Mouse (Mus musculus): Measurements from ENCODE around the gene Ndufb7.

Ndufb7 gene

DNA sequence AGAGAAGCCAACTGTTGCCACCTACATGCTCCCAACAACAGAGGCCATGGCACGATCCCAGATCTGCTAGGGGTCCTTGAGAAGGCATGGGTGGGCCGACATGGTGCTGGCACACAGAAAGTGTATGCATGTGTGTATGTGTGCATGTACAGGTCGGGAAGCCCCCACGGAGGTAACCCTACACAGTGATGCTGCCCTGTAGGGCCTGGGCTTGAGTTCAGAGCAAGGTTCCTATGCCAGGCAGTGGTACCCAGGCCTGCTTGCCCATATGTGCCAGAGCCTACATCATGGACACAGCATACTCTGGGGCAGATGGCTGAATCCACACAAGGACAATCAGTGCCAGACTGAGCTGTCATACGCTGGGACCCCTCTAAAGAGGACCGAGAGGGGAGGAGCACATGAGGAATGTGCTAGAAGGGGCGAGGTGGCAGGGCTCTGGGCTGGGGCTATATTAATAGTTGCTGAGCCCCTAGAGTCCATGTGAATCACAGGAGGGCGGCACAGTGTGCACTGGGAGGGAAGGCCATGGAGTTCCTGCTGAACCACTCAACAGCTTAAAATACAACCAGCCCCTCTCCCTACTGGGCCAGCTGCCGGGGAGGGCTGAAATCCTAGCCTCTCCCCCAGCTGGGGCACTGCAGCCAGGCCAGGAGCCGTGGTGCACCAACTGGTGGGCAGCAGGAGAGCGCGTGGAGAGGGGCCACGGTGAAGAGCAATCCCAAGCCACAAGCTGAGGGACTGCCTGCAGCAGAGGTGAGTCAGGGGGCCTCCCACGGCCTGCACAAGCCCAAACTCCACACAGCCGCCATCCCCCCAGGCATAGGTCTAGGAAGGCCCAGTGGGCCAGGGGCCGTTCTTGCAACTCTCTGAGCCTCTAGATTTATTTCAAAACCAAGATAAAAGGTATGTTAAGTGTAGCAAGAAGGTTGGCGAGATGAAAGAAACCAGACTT, 9.4 kb downstream of the Ndufb7 start:
- intact Hi-C loops (cut with DNase I), result no loop called here

DNA sequence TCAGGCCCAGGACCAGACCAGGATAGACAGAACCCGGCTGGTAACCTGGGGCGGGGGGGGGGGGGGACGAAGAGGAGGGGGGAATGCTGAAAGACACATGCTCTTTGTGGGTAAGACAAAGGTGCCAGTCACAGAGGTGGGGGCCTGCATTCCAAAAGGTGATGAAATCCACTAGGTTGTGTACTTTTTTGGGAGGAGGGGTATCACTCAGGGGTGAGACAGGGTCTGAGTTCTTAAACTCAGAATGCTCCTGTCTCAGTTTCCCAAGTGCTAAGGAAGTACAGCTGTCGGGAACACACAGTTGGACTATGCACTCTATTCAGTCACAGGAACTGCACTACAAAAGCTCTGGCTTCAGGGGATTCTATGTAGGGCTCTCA, 10.0 kb downstream of the Ndufb7 start:
- intact Hi-C loops (cut with DNase I), result no loop called here

DNA sequence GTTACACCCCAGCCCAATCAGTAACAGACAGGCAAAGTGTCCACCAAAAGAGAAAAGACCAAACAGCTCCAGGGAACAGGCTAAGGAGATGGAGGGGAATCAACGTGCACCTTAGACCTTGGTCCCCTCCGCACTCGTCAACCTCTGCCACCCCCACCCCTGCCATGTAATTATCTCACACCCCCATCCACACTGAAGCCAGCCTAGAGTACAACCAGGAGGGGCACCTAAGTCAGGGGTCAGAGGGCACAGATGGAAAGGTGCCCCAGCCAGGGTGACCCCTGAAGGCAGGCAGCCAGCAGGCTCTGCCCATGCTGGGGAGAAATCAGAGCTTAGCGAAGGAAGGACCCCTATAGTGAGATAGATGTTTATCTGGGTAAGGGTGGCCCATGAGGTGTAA, 10.4 kb downstream of the Ndufb7 start:
- intact Hi-C loops (cut with DNase I), result no loop called here

DNA sequence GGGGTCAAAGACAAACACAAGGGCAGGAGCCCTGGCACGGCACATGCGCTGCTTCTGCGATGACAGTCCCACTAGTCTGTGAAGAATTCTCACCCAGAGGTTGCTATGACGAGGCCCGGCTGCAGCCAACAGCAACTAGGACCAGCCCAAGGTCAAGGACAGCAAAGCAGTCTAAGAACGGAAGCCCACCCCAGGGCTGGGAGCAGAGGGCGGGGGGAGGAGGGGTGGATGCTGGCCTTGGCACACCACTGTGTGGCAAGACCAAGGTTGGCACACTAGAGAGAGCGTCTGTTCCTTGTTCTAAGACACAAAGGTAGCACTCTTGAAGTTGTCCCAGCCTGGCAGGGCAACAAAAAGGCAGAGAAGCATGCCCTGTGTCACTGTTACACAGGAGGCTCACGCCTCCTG, 10.9 kb downstream of the Ndufb7 start:
- intact Hi-C loops (cut with DNase I), result no loop called here

DNA sequence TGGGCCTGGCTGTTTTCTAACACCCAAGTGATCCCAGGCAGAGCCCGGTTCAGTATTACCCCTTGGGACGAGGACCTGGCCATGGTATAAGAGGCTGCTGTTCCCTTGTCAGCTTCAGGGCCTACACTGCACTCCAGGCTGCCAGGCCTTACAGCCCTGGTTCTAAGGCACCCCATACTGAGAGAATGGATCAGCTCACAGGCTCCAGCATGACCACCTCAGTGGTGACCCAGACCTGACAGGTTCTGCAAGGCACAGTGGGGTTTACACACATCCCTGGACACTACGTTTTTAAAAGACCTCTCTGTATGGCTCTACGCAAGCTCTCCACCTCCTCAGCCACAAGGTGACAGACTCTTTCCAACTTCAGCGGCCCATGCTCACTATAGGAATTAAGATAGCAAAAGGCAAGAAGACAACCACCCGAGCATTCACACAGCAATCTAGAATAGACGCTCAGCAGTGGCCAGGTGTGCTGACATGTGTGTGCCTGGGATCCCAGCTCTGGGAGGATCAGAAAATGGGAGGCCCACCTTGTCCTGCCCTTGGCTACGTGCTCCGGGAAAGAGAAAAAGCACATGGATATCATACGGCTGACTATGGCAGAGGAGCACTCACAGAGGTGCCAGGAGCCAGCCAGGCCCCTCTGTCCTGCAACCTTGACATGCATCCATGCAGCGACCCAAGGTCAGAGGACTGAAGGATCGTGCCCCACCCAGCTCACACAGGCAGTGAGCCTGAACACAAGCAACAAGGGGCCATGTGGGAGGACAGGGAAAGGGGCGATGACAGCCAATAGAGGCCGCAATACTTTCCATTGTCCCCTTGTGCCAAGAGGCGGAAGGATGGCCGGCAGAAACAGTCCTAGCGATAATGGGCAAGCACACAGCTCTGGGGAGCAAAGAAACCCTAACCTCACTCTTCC, 11.9 kb downstream of the Ndufb7 start:
- intact Hi-C loops (cut with DNase I), result no loop called here

DNA sequence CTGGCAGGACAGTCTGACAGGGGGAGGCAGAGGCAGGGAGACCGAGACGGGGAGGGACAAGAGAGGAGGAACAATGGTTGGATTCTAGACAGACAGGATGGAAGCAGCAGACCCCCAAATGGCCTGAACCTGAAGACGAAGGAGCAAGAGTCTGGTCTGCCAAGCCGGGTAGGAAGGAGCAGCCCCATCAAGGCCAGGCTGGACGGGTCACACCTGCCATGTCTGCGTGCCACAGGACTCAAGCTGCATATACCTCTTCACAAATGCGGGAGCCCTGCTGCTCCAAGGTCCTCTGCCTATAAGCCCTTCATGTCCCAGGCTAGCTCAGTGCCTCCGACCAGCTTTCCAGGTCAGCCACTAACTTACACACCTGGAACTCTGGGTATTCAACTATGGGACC, 13.2 kb downstream of the Ndufb7 start:
- intact Hi-C loops (cut with DNase I), result no loop called here

DNA sequence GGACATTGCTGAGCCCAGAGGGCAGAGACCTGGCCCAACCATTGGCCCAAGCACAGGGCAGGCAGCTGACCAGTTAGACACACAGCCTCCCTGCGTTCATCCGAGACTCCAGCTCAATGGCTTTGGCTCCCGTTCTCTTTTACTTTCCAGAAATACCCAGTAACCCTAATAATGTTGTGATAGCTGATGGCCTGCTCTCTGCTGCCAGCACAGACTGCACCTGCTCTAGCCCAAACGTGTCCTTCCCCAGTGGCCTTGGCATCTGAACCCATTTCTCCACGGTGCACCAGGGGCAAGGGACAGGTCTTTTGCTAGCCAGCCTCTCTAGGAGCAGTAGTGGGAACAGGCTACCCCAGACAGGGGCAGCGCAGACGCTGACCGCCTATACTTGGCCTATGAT, 14.4 kb downstream of the Ndufb7 start:
- intact Hi-C loops (cut with DNase I), result no loop called here

DNA sequence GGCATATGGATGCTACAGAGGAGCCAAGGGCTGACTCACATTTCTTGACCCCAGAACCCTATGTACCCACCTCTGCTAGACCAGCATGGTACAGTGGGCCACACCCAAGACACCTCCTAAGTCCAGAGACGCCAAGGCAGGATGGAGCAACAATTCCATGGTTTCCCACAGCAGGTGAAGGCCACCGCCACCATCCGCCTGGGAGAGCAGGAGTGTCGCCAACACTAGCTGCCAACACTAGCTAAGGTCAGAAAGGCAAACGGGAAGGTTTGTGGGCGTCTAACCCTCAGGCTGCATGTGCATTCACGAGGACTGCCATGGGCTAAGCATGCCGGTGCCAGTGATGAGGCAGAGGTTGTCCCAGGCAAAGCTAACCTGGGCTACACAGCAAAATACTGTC, 15.8 kb downstream of the Ndufb7 start:
- intact Hi-C loops (cut with DNase I), result no loop called here

DNA sequence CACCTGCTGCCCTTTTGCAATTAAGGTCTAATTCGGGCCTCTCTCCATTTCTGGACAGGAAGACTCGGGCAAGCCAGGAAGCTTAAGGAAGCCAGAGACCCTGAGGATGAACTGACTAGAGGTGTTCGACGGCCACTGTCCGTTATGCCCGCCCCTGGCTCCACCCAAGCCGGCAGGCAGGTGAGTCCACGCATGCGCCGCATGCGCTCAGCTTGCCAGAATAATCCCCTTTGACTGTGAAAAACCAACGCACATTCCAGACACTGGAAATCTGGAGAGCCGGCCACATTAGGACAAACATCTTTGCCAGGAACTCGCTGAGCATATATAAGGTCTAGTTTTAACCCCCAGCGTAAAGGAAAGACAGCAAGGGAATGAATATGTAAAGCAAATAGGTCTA, 16.8 kb downstream of the Ndufb7 start:
- intact Hi-C loops (cut with DNase I), result no loop called here

DNA sequence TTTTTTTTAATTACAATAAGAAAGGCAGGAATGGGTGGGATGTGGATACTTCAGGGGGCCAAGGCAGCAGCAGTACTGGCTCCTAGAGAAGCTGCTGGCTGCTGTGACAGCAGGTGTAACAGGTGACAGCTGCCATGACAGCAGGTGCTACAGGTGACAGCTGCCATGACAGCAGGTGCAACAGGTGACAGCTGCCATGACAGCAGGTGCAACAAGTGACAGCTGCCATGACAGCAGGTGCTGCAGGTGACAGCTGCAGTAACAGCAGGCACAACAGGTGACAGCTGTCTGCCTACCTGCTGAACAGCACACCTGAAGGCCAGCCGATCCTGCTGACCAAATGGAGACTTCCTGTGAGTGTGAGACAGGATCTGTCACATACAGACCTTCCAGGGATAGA, 18.3 kb downstream of the Ndufb7 start:
- intact Hi-C loops (cut with DNase I), result no loop called here

DNA sequence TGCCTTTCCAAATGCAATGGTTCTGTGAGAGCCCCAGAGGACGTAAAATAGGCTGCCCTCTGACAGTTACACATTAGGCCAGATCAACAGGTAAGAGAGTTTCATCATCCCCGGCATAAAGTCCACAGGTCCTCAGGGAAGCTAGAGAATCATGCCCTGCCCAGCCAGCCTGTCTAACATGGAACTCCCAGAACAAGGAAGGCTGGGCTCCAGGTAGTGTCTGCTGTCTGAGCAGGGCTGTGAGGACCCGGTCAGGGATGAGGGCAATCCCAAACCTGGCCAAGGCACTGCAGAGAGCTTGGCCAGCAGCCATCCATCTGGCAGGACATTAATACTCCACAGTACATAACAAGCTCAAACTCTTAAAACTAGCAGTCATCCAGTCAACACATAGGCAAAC, 18.9 kb downstream of the Ndufb7 start:
- intact Hi-C loops (cut with DNase I), result no loop called here

DNA sequence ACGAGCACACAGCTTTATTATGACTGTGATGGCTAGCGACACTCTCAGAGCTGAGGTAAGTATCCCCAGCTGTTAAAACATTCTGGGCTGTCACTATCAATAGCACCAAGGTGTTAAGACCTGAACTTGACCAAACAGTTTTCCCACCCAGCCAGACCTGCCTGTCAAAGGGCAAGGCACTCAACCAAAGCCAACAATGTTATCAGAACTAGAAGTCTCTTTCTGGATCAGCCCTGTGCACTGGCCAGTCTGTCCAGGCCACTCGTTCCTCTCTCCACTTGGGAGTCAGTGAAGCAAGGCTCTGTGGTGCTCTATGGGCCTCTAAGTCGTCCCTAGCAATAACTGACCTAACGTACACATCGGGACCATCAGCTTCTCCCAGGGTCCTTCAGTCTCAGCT, 21.2 kb downstream of the Ndufb7 start:
- intact Hi-C loops (cut with DNase I), result no loop called here

DNA sequence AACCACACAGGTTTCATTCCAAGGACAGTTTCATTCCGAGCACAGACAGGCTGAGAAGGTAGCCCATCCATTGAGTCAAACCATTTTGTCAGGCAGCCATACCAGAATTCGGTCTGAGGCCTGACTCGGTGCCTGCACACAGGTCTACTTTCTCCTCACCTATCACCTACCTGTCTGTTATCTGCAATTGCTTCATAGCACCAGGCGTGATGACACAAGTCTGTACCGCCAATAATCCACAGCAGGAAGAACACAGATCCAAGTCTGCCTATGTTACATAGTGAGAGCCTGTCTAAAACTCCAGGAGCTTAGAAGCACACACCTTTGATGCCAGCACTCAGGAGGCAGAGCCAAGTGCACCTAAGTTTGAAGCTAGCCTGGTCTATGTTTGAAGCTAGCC, 22.4 kb downstream of the Ndufb7 start:
- intact Hi-C loops (cut with DNase I), result no loop called here

DNA sequence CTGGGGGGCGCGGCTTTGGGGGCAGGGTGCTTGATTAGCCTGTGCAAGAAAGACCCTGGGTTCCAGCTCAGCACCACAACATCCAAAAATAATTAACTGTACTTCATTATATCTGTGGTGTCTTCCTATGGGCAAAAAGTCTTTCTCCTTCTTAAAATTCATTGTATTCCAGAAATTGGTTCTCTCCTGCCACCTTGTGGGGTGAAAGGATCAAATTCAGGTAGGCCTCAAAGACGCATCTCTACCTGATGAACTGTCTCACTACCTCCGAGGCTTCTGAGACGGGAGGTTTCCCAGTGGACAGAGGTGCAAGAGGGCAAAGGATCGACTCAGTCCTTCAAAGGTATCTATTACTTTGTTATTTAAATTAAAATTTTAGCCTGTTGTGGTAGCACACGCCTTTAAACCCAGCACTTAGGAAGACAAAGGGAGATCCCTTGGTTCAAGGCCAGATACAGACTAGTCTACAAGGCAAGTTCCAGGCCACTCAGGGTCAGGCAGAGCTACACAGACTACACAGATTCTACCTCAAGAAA, 24.1 kb downstream of the Ndufb7 start:
- intact Hi-C loops (cut with DNase I), result loop anchor here (5.0 to 10.0 kb wide), 2 partner anchors 146 to 258 kb away; partner anchors contain the start of gene Elmod2

DNA sequence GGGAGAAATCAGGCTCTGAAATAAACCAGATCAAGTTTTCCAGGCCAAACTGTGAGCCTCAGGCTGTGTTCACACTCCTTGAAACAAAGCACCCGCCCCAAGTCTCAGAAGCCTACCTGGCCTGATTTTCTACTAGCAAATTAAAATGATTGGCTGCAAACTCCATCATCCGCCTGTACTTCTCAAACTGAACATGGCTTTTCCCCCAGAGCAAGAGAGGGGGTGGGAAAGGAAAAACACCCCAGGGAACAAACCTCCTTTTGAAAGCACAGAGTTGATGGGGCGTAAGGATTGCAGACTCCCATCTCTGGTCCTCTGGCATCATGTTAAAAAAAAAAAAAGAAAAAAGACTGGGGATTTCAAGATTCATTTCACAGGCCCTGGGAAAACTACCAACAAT, 26.2 kb downstream of the Ndufb7 start:
- intact Hi-C loops (cut with DNase I), result loop anchor here (5.0 to 10.0 kb wide), 2 partner anchors 148 to 260 kb away; partner anchors contain the start of gene Elmod2

DNA sequence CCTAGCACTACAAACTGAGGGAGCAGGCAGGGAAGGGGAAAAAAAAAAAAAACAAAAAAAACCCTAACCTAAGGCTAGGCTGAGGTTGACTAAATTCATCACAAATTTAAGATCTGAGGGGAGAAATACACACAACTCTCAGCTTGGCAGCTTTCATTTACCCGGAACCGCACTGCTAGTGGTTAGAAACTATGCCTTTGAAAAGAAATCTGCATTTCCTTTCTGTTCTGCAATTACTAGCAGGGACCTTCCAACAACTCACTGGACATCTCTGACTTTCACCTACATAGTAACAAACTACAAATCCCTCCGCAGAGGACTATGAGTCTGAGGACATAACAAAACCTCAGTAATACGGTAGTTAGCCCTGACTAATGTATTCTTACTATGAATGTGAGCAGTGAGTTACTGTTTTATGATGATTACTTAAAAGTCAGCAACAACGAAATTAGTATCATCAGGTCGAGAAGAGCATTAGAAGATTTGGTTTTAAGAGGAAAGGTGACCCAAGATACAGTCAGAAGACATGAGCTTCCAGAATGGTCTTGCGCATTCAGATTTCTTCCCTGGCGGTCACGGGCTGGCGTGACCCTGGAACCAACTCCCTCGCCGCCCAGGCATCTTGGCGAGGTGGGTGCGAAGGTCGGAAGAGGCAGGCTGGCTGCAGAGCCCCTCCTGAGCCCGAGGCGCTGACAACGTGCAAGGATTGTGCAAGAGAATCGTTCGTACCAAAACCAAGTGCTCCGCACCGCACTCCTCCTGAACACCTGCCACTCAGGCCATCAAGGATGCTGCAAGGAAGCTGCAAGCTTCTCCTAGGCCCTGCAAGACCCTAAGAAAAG, 27.1 kb downstream of the Ndufb7 start:
- intact Hi-C loops (cut with DNase I), result loop anchor here (5.0 to 10.0 kb wide), 2 partner anchors 149 to 261 kb away; partner anchors contain the start of gene Elmod2

DNA sequence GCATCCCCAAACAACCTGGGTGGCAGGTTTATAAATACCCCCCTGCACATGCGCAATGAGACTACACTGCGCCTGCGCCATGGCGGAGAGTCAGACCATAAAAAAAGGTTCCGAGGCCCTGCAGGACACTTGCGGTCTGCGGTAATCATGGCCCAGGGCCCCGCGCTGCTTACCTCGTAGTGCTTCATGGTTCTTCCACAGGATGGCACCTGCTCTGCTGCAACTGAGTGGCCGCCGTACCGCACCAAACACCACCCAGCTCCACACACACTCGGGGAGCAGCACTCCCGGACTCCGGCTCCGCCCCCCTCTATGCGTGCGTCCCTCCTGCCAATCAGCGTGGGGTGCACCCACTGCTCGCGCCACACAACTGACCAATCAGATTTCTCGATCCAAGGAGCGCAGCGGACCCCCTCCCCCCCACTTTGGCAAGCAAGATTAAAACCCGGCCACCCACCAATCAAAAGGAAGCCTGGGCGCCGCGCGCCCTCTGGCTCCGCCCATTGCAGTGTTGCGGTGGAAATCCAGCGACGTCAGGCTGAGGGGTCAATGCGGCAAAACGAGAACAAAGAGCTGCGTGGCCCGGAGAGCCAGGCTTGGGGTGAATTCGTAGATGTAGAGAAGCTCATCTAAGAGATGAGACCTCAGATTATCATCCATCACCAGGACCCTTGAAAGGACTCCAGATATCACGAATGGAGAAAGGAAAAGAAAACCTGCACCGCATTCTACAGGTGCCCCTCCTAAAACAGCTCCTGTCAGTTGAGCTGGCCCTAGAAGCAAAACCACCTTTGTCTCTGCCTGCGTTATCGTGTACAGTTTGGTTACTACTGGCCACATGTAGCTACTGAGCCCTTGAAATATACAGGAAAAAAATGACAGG, 27.9 kb downstream of the Ndufb7 start:
- intact Hi-C loops (cut with DNase I), result loop anchor here (5.0 to 10.0 kb wide), 2 partner anchors 150 to 262 kb away; partner anchors contain the start of gene Elmod2

DNA sequence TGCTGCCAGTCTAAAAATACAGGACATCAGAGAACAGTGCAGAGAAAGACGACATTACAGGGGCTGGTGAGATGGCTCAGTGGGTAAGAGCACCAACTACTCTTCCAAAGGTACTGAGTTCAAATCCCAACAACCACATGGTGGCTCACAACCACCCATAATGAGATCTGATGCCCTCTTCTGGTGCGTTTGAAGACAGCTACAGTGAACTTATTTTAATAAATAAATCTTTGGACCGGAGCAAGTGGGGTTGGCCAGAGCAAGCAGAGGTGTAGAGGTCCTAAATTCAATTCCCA, 28.5 kb downstream of the Ndufb7 start:
- intact Hi-C loops (cut with DNase I), result loop anchor here (10.0 kb wide), 1 partner anchor 150 kb away; no protein-coding TSS in a partner anchor

DNA sequence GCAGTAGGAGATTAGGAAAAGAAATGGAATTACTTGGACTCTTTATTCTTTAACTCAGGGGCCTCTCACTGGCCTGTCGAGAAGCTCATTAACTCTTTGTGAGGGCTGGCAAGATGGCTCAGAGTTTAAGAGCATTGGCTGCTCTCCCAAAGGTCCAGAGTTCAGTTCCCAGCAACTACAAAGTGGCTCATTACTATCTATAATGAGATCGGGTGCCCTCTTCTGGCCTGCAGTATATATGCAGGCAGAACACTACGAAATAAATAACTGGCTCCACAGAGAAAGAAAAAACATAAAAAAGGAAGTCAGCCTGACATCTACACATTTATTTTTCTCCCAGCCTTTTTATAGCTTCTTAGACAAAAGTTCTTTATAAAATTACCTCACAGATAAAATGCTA, 29.9 kb downstream of the Ndufb7 start:
- intact Hi-C loops (cut with DNase I), result loop anchor here (10.0 kb wide), 1 partner anchor 152 kb away; no protein-coding TSS in a partner anchor

DNA sequence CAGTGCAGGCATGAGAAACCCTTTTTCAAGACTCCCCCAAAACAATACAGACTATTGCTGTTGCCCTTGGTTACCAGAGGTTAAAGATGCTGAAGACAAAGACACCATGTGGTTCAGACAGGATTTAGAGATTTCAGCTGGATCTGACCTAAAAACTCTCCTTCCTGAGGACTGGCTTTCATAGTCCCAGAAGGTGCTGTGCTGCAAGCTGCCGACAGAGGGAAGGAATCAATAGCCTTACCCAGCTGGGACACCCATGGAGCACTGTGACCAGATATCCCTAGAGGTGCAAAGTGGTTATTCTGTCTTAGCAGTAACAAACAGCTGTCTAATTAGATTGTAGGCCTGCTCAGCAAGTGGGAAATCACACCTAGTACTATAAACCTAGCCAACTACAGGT, 31.7 kb downstream of the Ndufb7 start:
- intact Hi-C loops (cut with DNase I), result loop anchor here (10.0 kb wide), 1 partner anchor 153 kb away; no protein-coding TSS in a partner anchor
